Mouse (Mus musculus): ENCODE measurements at regions not wholly inside any gene's neighbourhood (a gene's known extent, or its start where the extent isn't known, plus 50 kb on each side); places are given as distances from the start of the nearest gene placed in this dataset.

GRCm38 (mm10) chr5:56440423-56440822 lies 1277.3 kb upstream of the Pcdh7 start:
- H3K9me3 ChIP-seq (replicated peaks; ENCODE audit: low read length) = no peaks in the 10 kb centered on the region
- H3K4me3 ChIP-seq (replicated peaks in 1 of 3; ENCODE audit: low read depth in 2 of 3, low read length in 2 of 3, poor library complexity in 1 of 3) = no peak overlapping the region
- in situ Hi-C loops (cut with MboI; ENCODE audit: low pct_ligation_motif_present, low pct_unique_long_range_greater_than_20kb, low sequenced_read_pairs) (no loop called here), dilution Hi-C loops (cut with MboI; ENCODE audit: extremely low pct_ligation_motif_present, extremely low pct_unique_long_range_greater_than_20kb, low sequenced_read_pairs) (no loop called here)
- no peaks in the 10 kb centered on the region for H3K4me1 ChIP-seq (ENCODE audit: control insufficient read depth in 1 of 2, insufficient read depth in 2 of 2)
- no peak overlapping the region for H3K27ac ChIP-seq (ENCODE audit: insufficient read depth, low read depth)
- DNase-seq (ENCODE audit: extremely low read depth) = no peak
- H3K9ac ChIP-seq (ENCODE audit: insufficient read depth, low read depth) = no peak overlapping the region
- TF ChIP-seq POLR2A (IDR thresholded peaks at IDR 0.05; ENCODE audit: low read depth, low read length) (no peak), ZNF384 (IDR thresholded peaks at IDR 0.05; ENCODE audit: low read depth, low read length) (no peak), CHD1 (IDR thresholded peaks at IDR 0.05; ENCODE audit: low read depth, low read length) (no peak), CHD2 (IDR thresholded peaks at IDR 0.05; ENCODE audit: low read length) (no peak)
- H3K4me2 ChIP-seq (ENCODE audit: insufficient read depth, low read depth, poor library complexity, severe bottlenecking) = no peak overlapping the region
- H3K79me2 ChIP-seq (replicated peaks; ENCODE audit: control insufficient read depth, extremely low read depth, insufficient read depth, poor library complexity, severe bottlenecking) = no peaks in the 10 kb centered on the region
- H3K36me3 ChIP-seq (replicated peaks in 1 of 2; ENCODE audit: control insufficient read depth in 1 of 2, insufficient read depth in 1 of 2, low read length in 1 of 2) = no peaks in the 10 kb centered on the region
- H3K27me3 ChIP-seq (replicated peaks) = no peaks in the 10 kb centered on the region

- Histone ChIP-seq H3K9me3 (replicated peaks; ENCODE audit: low read length) (peaks cover 3% of the 10 kb centered on the region), H3K4me2 (ENCODE audit: insufficient read depth, low read depth, poor library complexity, severe bottlenecking) (no peak overlapping the region), H3K9ac (ENCODE audit: insufficient read depth, low read depth) (no peak overlapping the region), H3K36me3 (replicated peaks in 1 of 2; ENCODE audit: control insufficient read depth in 1 of 2, insufficient read depth in 1 of 2, low read length in 1 of 2) (no peaks in the 10 kb centered on the region), H3K27me3 (replicated peaks) (no peaks in the 10 kb centered on the region), H3K4me1 (ENCODE audit: control insufficient read depth in 1 of 2, insufficient read depth in 2 of 2) (no peaks in the 10 kb centered on the region), H3K4me3 (replicated peaks in 1 of 3; ENCODE audit: low read depth in 2 of 3, low read length in 2 of 3, poor library complexity in 1 of 3) (no peak overlapping the region), H3K27ac (ENCODE audit: insufficient read depth, low read depth) (no peak overlapping the region), H3K79me2 (replicated peaks; ENCODE audit: control insufficient read depth, extremely low read depth, insufficient read depth, poor library complexity, severe bottlenecking) (no peaks in the 10 kb centered on the region)
- dilution Hi-C loops (cut with MboI; ENCODE audit: extremely low pct_ligation_motif_present, extremely low pct_unique_long_range_greater_than_20kb, low sequenced_read_pairs) = no loop called here
- TF ChIP-seq RCOR1 (conservative IDR thresholded peaks at IDR 0.05; ENCODE audit: low read depth, low read length) (no peak), GABPA (IDR thresholded peaks at IDR 0.05; ENCODE audit: insufficient replicate concordance, low read depth, low read length) (no peak), PAX5 (IDR thresholded peaks at IDR 0.05; ENCODE audit: low read length) (no peak), JUND (conservative IDR thresholded peaks at IDR 0.05; ENCODE audit: low read depth, low read length) (no peak), POLR2A (IDR thresholded peaks at IDR 0.05; ENCODE audit: low read depth, low read length) (no peak), CTCF (conservative IDR thresholded peaks at IDR 0.05 in 1 of 2, IDR thresholded peaks at IDR 0.05 in 1 of 2; ENCODE audit: low read depth in 2 of 2, low read length in 2 of 2) (no peak), POLR2AphosphoS2 (IDR thresholded peaks at IDR 0.05; ENCODE audit: low read depth, low read length) (no peak), IRF4 (IDR thresholded peaks at IDR 0.05; ENCODE audit: low read depth, low read length) (no peak), MAFK (IDR thresholded peaks at IDR 0.05; ENCODE audit: insufficient replicate concordance, low read length) (no peak)
- in situ Hi-C loops (cut with MboI; ENCODE audit: low pct_ligation_motif_present, low pct_unique_long_range_greater_than_20kb, low sequenced_read_pairs) = no loop called here
- no peak for DNase-seq (ENCODE audit: extremely low read depth)
These were observed 1230.0 kb upstream of the Pcdh7 start for GRCm38 (mm10) chr5:56487739-56488138.

Measured in CH12.LX (cell line).